Mouse (Mus musculus) G1E (cell line): Measurements from ENCODE around the gene Adal. TPM values are rescaled to one million over a fixed set of nuclear protein-coding genes. Genes with fewer than 3 reads are reported as not detected.
A peak's percentile ranks its signal among the peaks of the same experiment; 100 is the strongest.
"Not testable (repeated sequence)": the region's sequence is repeated elsewhere in the genome, so short reads cannot be mapped to it uniquely, and the experiment has no call there.

Experiments used
- ATAC-seq: 2 replicates; pipeline ENCODE4 v1.8.0; 2016; ENCODE audit warnings: mild to moderate bottlenecking; ENCODE audit not compliant: insufficient number of reproducible peaks, poor library complexity, low FRiP score, severe bottlenecking; ENCODE audit errors: extremely low read depth
- DNase-seq: peaks from one replicate; pipeline ENCODE4 v3.0.0; 2012; ENCODE audit warnings: low spot score
- H3K27me3 ChIP-seq: 2 replicates; pipeline ENCODE4 v1.6.1; 2012; ENCODE audit warnings: mild to moderate bottlenecking, low read length, inconsistent platforms; ENCODE audit not compliant: insufficient read depth
- H3K36me3 ChIP-seq: replicated peaks from 2 replicates; pipeline ENCODE3; 2012; ENCODE audit warnings: mild to moderate bottlenecking, inconsistent platforms
- H3K4me1 ChIP-seq: 2 replicates; pipeline ENCODE4 v1.6.1; 2012; ENCODE audit warnings: low read depth, low read length, inconsistent platforms, mixed read lengths; ENCODE audit not compliant: insufficient read depth
- H3K4me3 ChIP-seq: 2 replicates; pipeline ENCODE4 v1.5.1; 2012; ENCODE audit warnings: low read depth, mild to moderate bottlenecking, inconsistent platforms, low read length, moderate library complexity, mixed read lengths
- H3K9me3 ChIP-seq: replicated peaks from 2 replicates; pipeline ENCODE4 v1.6.1; 2012; ENCODE audit warnings: inconsistent platforms
- CTCF ChIP-seq: IDR thresholded peaks from 2 replicates; pipeline ENCODE4 v1.5.1; 2012; ENCODE audit warnings: low read depth, low read length, inconsistent platforms, mixed read lengths
- GATA1 ChIP-seq: IDR thresholded peaks from 2 replicates; pipeline ENCODE4 v1.6.1; 2012; ENCODE audit warnings: borderline replicate concordance, low read length, inconsistent platforms, mixed read lengths
- GATA2 ChIP-seq: IDR thresholded peaks from 2 replicates; pipeline ENCODE4 v1.6.1; 2012; ENCODE audit warnings: low read depth, low read length, inconsistent platforms, borderline replicate concordance
- POLR2AphosphoS5 ChIP-seq: IDR thresholded peaks from 2 replicates; pipeline ENCODE4 v1.6.1; 2012; ENCODE audit warnings: low read depth, low read length, inconsistent platforms; ENCODE audit not compliant: insufficient replicate concordance
- TAL1 ChIP-seq: conservative IDR thresholded peaks from 2 replicates; pipeline ENCODE4 v1.6.1; 2012; ENCODE audit warnings: low read depth, low read length, inconsistent platforms, mixed read lengths
- polyA plus RNA-seq: library from polyadenylated mRNA; stranded (reverse); fragments of >175 nt; gene quantifications from 2 replicates; pipeline ENCODE4 v1.2.3, GENCODE M21; 2012
- total RNA-seq, 2 experiments: library from RNA; stranded (forward) in 1 of 2; stranded (reverse) in 1 of 2; fragments of 200-1000 nt in 1 of 2; fragments of >200 nt in 1 of 2; fragmentation: Nextera tagmentation in 1 of 2; gene quantifications; 2 replicates each; pipeline ENCODE4 v1.2.3; 2014 to 2017

The Adal gene
- total RNA-seq (2014; fragmentation: Nextera tagmentation) (25.1 and 29.3 TPM in 2 replicates), total RNA-seq (2017) (15.2 and 15.5 TPM in 2 replicates), polyA plus RNA-seq (2.4 and 2.9 TPM in 2 replicates)

GRCm38 (mm10) chr2:121140018-121140882 lies at the start of gene Adal, which contains the start of gene Lcmt2:
Gene Adal (plus strand): TSS chr2:121140428.
Gene Lcmt2 (minus strand): TSS chr2:121140653.
- H3K27me3 ChIP-seq: no peaks in the 10 kb centered on the region
- no peaks in the 10 kb centered on the region for H3K9me3 ChIP-seq
- DNase-seq (peak; percentile 93), ATAC-seq (peak; percentile 68)
- peaks cover 48% of the 10 kb centered on the region for H3K36me3 ChIP-seq
- H3K4me1 ChIP-seq: peaks cover 38% of the 10 kb centered on the region
- TF ChIP-seq POLR2AphosphoS5 (0 out of 2 replicates have a peak, but pooled peaks have one; percentile 50), GATA1 (no peak)
- H3K4me3 ChIP-seq: peak within 1 kb of the TSS; percentile 94

- Histone ChIP-seq H3K4me3 (no peak overlapping the region), H3K36me3 (no peaks in the 10 kb centered on the region), H3K27me3 (peaks cover 14% of the 10 kb centered on the region), H3K9me3 (no peaks in the 10 kb centered on the region), H3K4me1 (no peaks in the 10 kb centered on the region)
- ATAC-seq (no peak), DNase-seq (peak; percentile 45)
- TF ChIP-seq CTCF (peak; percentile 31; the same call in 1 of the 2 replicates), POLR2AphosphoS5 (no peak), GATA1 (no peak), GATA2 (no peak)
These were observed 38.2 kb upstream of the Adal start for GRCm38 (mm10) chr2:121102051-121102450.

- Histone ChIP-seq H3K36me3 (no peaks in the 10 kb centered on the region), H3K4me1 (no peaks in the 10 kb centered on the region), H3K9me3 (no peaks in the 10 kb centered on the region), H3K4me3 (no peak overlapping the region), H3K27me3 (peaks cover 23% of the 10 kb centered on the region)
- DNase-seq: no peak
- no peak for ATAC-seq
- TF ChIP-seq GATA1: no peak
These were observed 34.3 kb upstream of the Adal start for GRCm38 (mm10) chr2:121105940-121106339.

- no peak for ATAC-seq
These were observed 30.5 kb upstream of the Adal start, which contains the start of gene Tgm7 for GRCm38 (mm10) chr2:121109695-121110094. Gene Tgm7 (minus strand): TSS chr2:121109795.

GRCm38 (mm10) chr2:121115418-121115817 lies 24.8 kb upstream of the Adal start:
- Histone ChIP-seq H3K9me3 (no peaks in the 10 kb centered on the region), H3K27me3 (peaks cover 35% of the 10 kb centered on the region), H3K4me3 (no peak overlapping the region), H3K4me1 (no peaks in the 10 kb centered on the region), H3K36me3 (no peaks in the 10 kb centered on the region)
- DNase-seq (no peak), ATAC-seq (no peak)
- no peak for TF ChIP-seq GATA1
- TF ChIP-seq GATA2: no peak
- no peak for TF ChIP-seq TAL1

More at GRCm38 (mm10) chr2:121109695-121110094, 30.5 kb upstream of the Adal start, which contains the start of gene Tgm7:
- DNase-seq: no peak
- H3K36me3 ChIP-seq: no peaks in the 10 kb centered on the region
- no peak within 1 kb of the TSS for H3K4me3 ChIP-seq
- peaks cover 27% of the 10 kb centered on the region for H3K27me3 ChIP-seq
- TF ChIP-seq TAL1 (no peak), POLR2AphosphoS5 (no peak), GATA1 (no peak), GATA2 (no peak), CTCF (no peak)
- no peaks in the 10 kb centered on the region for H3K4me1 ChIP-seq
- H3K9me3 ChIP-seq: no peaks in the 10 kb centered on the region

GRCm38 (mm10) chr2:121119260-121119659 lies 21.0 kb upstream of the Adal start:
- DNase-seq (no peak), ATAC-seq (no peak)
- Histone ChIP-seq H3K9me3 (no peaks in the 10 kb centered on the region), H3K4me1 (no peaks in the 10 kb centered on the region), H3K36me3 (no peaks in the 10 kb centered on the region), H3K4me3 (no peak overlapping the region), H3K27me3 (peaks cover 38% of the 10 kb centered on the region)
- no peak for TF ChIP-seq CTCF
- no peak for TF ChIP-seq POLR2AphosphoS5
- TF ChIP-seq TAL1: no peak
- TF ChIP-seq GATA1: no peak
- no peak for TF ChIP-seq GATA2

GRCm38 (mm10) chr2:121126302-121126701 lies 13.9 kb upstream of the Adal start:
- H3K4me3 ChIP-seq, H3K4me1 ChIP-seq, H3K9me3 ChIP-seq, H3K36me3 ChIP-seq, DNase-seq, ATAC-seq: not testable (repeated sequence)
- H3K27me3 ChIP-seq: peaks cover 29% of the 10 kb centered on the region
